Mouse (Mus musculus): Measurements from ENCODE around the gene Naglu. TPM values are rescaled to one million over a fixed set of nuclear protein-coding genes. Genes with fewer than 3 reads are reported as not detected.

Naglu gene
- polyA plus RNA-seq (2015; fragmentation: Illumina TruSeq; extraction: RNeasy Lipid Tissue Mini Kit (QIAGEN cat#74804); ENCODE audit: insufficient read depth, low read depth, low replicate concordance): 5.2 TPM

DNA sequence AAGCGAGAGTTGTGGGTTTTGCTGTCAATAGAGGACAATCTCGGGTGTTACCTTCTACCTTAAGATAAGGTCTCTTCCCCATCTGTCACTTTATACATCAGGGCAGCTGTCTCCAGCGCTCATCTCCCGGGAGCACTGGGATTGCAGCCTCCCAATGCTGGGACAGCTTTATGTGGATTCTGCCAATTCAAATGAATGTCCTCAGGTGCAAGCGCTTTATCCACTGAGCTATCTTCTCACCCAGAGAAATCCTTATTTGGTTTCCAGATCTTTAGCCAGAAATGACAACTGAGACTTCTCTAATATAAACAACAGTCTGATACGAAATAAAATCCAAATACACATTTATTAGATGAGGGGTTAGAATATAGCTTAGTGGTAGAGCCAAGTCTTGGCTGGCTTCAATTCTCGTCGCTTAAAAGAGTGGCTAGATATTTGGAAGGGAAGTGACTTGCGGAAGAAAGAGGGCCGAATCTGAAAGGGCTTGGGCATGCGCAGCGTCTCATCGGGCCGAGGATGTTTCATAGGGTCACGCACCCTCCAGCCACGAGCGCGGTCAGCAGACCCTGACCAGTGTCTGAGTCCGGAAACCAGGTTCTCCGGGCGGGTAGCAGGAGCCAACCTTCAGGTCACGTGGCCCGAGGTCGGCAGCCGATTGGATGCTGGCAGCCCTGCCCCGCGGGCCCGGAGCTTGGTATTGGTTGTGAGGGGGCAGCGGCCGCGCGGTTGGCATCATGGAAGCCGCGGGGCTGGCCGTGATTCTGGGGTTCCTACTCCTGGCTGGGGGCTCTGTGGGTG is at the start of gene Naglu:
Gene Naglu (plus strand): TSS at position 622 of the 798 bp plus-strand sequence.

GRCm38 (mm10) chr11:101078121-101078520 is 8.3 kb downstream of the Naglu start, which contains the start of gene Hsd17b1:
Gene Hsd17b1 (plus strand): TSS chr11:101078411.

GRCm38 (mm10) chr11:101082208-101083082 is 12.6 kb downstream of the Naglu start, which contains the start of gene Coasy:
Gene Coasy (plus strand): TSS chr11:101082565.

GRCm38 (mm10) chr11:101086756-101087681 is 17.2 kb downstream of the Naglu start, which contains the start of gene Mlx:
Gene Mlx (plus strand): TSS chr11:101087277.

DNA sequence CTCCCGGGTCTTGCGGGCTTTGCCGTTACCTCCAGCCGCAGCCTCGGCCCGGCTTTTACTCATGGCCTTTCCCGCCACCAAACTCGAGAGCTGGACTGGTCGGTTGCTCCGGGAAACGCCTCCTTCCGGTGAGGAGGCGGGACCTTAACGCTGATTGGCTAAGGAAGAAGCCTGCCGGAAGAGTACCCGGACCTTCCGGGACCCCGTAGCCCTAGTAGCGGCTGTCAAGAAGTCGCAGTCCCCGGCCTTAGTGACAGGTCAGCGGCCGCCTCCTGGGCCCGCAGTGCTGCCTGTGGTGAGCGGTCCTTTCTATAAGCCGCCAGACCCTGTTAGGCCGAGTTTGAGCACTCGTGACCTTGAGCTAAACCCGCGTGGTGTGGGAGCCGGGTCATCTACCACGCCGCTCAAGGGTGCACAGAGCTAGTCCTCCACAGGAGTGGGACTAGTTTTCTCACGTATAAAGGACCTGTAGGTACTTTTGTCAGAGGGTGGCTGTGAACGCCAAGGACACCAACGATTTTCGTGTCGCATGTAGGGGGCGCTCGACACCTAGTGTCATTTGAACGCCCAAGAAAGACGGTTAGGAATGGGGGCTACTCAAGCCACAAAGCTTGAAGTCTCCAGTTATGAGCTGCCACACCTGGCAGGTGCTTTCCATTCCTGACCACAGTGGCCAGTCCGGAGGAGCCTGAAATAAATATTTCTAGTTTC is 25.7 kb downstream of the Naglu start, which contains the start of gene Psmc3ip:
Gene Psmc3ip (minus strand): TSS at position 123 of the 711 bp plus-strand sequence.

DNA sequence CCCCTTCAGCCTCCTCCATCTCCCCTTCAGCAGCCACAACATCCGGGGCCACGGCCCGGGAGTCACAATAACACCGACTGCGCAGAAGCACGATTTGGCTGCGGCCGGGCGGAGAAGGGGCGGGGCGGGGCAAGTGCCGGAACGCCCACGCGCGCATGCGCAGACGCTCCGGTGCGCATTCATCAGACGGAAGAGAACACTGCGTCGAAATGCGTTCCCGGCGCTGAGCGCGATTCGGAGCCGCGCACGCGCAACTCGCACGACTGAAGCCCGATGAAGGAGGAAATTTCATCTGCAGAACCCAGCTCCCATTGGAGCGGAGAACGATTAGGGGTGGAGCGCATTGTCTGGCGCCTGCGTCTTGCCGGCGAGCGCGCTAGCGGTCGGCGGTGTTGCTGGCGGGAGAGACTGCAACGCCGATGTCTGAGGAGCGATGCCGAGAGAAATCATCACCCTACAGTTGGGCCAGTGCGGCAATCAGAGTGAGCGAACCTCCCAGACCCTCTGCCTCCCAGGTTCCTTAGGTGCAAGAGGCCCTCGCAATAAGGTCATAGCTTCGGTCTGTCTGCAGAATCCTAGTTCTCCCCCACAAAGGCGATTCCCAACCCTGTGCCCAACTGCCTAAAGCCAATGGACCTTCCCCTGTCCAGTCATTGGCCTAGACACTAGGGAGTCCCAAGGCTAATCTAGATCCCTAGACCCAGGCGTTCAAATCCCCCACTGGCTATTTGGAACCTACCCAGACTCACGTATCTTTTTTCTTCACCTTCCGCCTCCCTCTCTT is 50.1 kb downstream of the Naglu start, which contains the start of the genes Retreg3 and Tubg1:
Gene Retreg3 (minus strand): TSS at position 133 of the 784 bp plus-strand sequence.
Gene Tubg1 (plus strand): TSS at position 178 of the 784 bp plus-strand sequence.

Other genes starting within 250 kb of the Naglu start
- gene Stat5b, start 219.3 kb upstream of the Naglu start, polyA plus RNA-seq (2015; fragmentation: Illumina TruSeq; extraction: RNeasy Lipid Tissue Mini Kit (QIAGEN cat#74804); ENCODE audit: insufficient read depth, low read depth, low replicate concordance): 6.7 TPM
- gene Stat5a, start 210.7 kb upstream of the Naglu start, polyA plus RNA-seq (2015; fragmentation: Illumina TruSeq; extraction: RNeasy Lipid Tissue Mini Kit (QIAGEN cat#74804); ENCODE audit: insufficient read depth, low read depth, low replicate concordance): 3.6 TPM
- 16.6 TPM for gene Stat3, start 130.5 kb upstream of the Naglu start, polyA plus RNA-seq (2015; fragmentation: Illumina TruSeq; extraction: RNeasy Lipid Tissue Mini Kit (QIAGEN cat#74804); ENCODE audit: insufficient read depth, low read depth, low replicate concordance)
- 54.5 TPM for gene Cavin1, start 99.1 kb upstream of the Naglu start, polyA plus RNA-seq (2015; fragmentation: Illumina TruSeq; extraction: RNeasy Lipid Tissue Mini Kit (QIAGEN cat#74804); ENCODE audit: insufficient read depth, low read depth, low replicate concordance)
- 9.5 TPM for gene Atp6v0a1, start 60.6 kb upstream of the Naglu start, polyA plus RNA-seq (2015; fragmentation: Illumina TruSeq; extraction: RNeasy Lipid Tissue Mini Kit (QIAGEN cat#74804); ENCODE audit: insufficient read depth, low read depth, low replicate concordance)
- gene Hsd17b1, start 8.4 kb downstream of the Naglu start, polyA plus RNA-seq (2015; fragmentation: Illumina TruSeq; extraction: RNeasy Lipid Tissue Mini Kit (QIAGEN cat#74804); ENCODE audit: insufficient read depth, low read depth, low replicate concordance): not detected
- 12.0 TPM for gene Coasy, start 12.6 kb downstream of the Naglu start, polyA plus RNA-seq (2015; fragmentation: Illumina TruSeq; extraction: RNeasy Lipid Tissue Mini Kit (QIAGEN cat#74804); ENCODE audit: insufficient read depth, low read depth, low replicate concordance)
- 13.6 TPM for gene Mlx, start 17.3 kb downstream of the Naglu start, polyA plus RNA-seq (2015; fragmentation: Illumina TruSeq; extraction: RNeasy Lipid Tissue Mini Kit (QIAGEN cat#74804); ENCODE audit: insufficient read depth, low read depth, low replicate concordance)
- 0.89 TPM for gene Psmc3ip, start 25.4 kb downstream of the Naglu start, polyA plus RNA-seq (2015; fragmentation: Illumina TruSeq; extraction: RNeasy Lipid Tissue Mini Kit (QIAGEN cat#74804); ENCODE audit: insufficient read depth, low read depth, low replicate concordance)
- gene Retreg3, start 49.9 kb downstream of the Naglu start, polyA plus RNA-seq (2015; fragmentation: Illumina TruSeq; extraction: RNeasy Lipid Tissue Mini Kit (QIAGEN cat#74804); ENCODE audit: insufficient read depth, low read depth, low replicate concordance): 11.9 TPM
- gene Tubg1, start 49.9 kb downstream of the Naglu start, polyA plus RNA-seq (2015; fragmentation: Illumina TruSeq; extraction: RNeasy Lipid Tissue Mini Kit (QIAGEN cat#74804); ENCODE audit: insufficient read depth, low read depth, low replicate concordance): 7.6 TPM
- gene Tubg2, start 85.9 kb downstream of the Naglu start, polyA plus RNA-seq (2015; fragmentation: Illumina TruSeq; extraction: RNeasy Lipid Tissue Mini Kit (QIAGEN cat#74804); ENCODE audit: insufficient read depth, low read depth, low replicate concordance): 1.7 TPM
- gene Cntnap1, start 100.5 kb downstream of the Naglu start, polyA plus RNA-seq (2015; fragmentation: Illumina TruSeq; extraction: RNeasy Lipid Tissue Mini Kit (QIAGEN cat#74804); ENCODE audit: insufficient read depth, low read depth, low replicate concordance): 1.2 TPM
- gene Plekhh3, start 101.3 kb downstream of the Naglu start, polyA plus RNA-seq (2015; fragmentation: Illumina TruSeq; extraction: RNeasy Lipid Tissue Mini Kit (QIAGEN cat#74804); ENCODE audit: insufficient read depth, low read depth, low replicate concordance): 4.4 TPM
- gene Ccr10, start 105.4 kb downstream of the Naglu start, polyA plus RNA-seq (2015; fragmentation: Illumina TruSeq; extraction: RNeasy Lipid Tissue Mini Kit (QIAGEN cat#74804); ENCODE audit: insufficient read depth, low read depth, low replicate concordance): not detected
- gene Ezh1, start 156.5 kb downstream of the Naglu start, polyA plus RNA-seq (2015; fragmentation: Illumina TruSeq; extraction: RNeasy Lipid Tissue Mini Kit (QIAGEN cat#74804); ENCODE audit: insufficient read depth, low read depth, low replicate concordance): 9.6 TPM
- gene Ramp2, start 176.0 kb downstream of the Naglu start, polyA plus RNA-seq (2015; fragmentation: Illumina TruSeq; extraction: RNeasy Lipid Tissue Mini Kit (QIAGEN cat#74804); ENCODE audit: insufficient read depth, low read depth, low replicate concordance): 30.5 TPM
- gene Vps25, start 183.7 kb downstream of the Naglu start, polyA plus RNA-seq (2015; fragmentation: Illumina TruSeq; extraction: RNeasy Lipid Tissue Mini Kit (QIAGEN cat#74804); ENCODE audit: insufficient read depth, low read depth, low replicate concordance): 32.2 TPM
- 4.7 TPM for gene Wnk4, start 190.6 kb downstream of the Naglu start, polyA plus RNA-seq (2015; fragmentation: Illumina TruSeq; extraction: RNeasy Lipid Tissue Mini Kit (QIAGEN cat#74804); ENCODE audit: insufficient read depth, low read depth, low replicate concordance)
- not detected for gene Cntd1, start 209.0 kb downstream of the Naglu start, polyA plus RNA-seq (2015; fragmentation: Illumina TruSeq; extraction: RNeasy Lipid Tissue Mini Kit (QIAGEN cat#74804); ENCODE audit: insufficient read depth, low read depth, low replicate concordance)
- gene Coa3, start 209.1 kb downstream of the Naglu start, polyA plus RNA-seq (2015; fragmentation: Illumina TruSeq; extraction: RNeasy Lipid Tissue Mini Kit (QIAGEN cat#74804); ENCODE audit: insufficient read depth, low read depth, low replicate concordance): 56.2 TPM
- gene Becn1, start 232.3 kb downstream of the Naglu start, polyA plus RNA-seq (2015; fragmentation: Illumina TruSeq; extraction: RNeasy Lipid Tissue Mini Kit (QIAGEN cat#74804); ENCODE audit: insufficient read depth, low read depth, low replicate concordance): 20.4 TPM
- 15.3 TPM for gene Psme3, start 246.2 kb downstream of the Naglu start, polyA plus RNA-seq (2015; fragmentation: Illumina TruSeq; extraction: RNeasy Lipid Tissue Mini Kit (QIAGEN cat#74804); ENCODE audit: insufficient read depth, low read depth, low replicate concordance)